Mouse (Mus musculus) 3T3-L1 (cell line): Measurements from ENCODE around the gene Alk.
A peak's percentile ranks its signal among the peaks of the same experiment; 100 is the strongest.

Experiments used
- DNase-seq: peaks from one replicate; pipeline ENCODE4 v3.0.0-alpha.2; 2015; ENCODE audit warnings: low read depth, low spot score

Alk gene

DNA sequence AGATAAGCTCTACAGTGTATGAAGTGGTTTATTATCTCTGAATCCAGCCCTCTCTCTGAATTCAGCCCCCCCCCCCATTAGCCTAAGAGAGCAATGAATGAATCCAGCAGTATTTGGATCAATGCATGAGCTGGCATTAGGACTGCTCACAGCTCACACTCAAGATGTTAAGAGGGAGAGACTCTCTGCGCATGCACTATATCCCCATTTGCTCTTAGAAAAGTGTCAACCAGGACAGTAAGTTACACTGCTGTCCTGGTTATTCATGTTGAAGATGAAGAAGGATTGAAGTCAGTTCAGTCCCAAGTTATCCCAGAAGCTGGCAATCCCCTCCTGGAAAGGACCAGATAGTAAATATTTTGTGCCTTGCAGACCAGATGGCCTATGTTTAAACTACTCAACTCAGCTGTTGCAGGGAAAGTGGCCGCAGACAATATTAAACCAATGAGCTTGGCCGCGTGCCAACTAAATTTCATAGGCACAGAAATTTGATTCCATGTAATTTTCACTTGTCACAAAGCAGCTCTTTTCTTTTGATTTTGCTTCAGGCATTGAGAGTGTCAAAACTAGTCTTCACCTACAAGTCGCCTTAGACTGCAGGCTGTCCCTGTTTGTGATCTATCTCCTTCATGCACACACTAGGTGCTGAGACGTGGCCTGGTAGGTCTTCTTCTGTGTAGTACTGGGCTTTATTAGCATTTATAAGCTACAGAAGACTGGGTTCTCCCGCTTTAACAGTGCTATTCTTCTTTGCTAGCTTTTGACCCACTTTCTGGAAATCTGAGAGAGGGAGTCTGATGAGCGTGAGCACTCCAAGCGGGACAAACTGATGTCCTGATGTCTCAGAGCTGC lies 339.0 kb downstream of the Alk start:
- no peak for DNase-seq

DNA sequence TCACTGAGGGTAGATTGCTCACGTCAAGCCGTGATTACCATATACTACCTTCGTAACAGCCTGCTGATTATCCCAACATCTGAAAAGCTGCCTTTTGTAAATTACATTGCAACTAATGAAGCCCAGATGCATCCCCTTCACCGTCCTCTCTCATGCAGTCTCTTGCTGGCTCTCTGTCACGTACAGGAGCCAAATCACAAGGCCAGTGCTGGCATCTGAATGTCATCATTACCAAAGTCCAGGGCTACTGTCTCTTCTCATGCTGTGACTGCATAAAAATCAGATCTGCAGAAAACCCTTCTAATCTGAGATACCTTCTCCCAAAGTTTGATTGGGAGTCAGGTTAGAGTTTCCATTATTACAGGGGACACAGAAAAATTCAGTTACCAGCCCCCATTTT lies 351.0 kb downstream of the Alk start:
- DNase-seq = no peak

GRCm38 (mm10) chr17:72251554-72251953 lies 352.9 kb downstream of the Alk start:
- peak; percentile 37 for DNase-seq

- no peak for DNase-seq
Measured at GRCm38 (mm10) chr17:72250482-72251405, 353.7 kb downstream of the Alk start.

- DNase-seq = peak; percentile 49
Measured at GRCm38 (mm10) chr17:72242036-72242435, 362.4 kb downstream of the Alk start.

GRCm38 (mm10) chr17:72237315-72237714 lies 367.1 kb downstream of the Alk start:
- DNase-seq = peak; percentile 35

DNA sequence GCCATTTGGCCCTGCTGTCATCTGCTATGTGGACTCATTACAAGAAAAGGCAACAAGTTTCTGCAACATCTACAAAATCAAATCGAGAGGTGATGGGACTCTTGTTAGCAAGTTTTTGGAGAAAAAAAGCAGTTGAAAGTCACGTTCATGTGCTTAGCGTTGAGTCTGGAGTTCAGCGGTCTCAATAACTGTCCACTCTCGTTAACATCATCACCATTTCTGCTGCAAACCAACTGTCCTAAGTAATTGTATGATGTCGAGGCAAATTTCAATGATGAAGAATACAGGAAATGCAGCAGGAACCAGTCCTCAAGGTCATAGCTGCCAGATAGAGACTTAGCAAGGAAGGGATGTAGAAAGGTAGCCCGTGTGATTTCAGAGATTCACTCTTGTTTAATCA lies 373.5 kb downstream of the Alk start:
- DNase-seq = no peak

GRCm38 (mm10) chr17:72218816-72219215 lies 385.6 kb downstream of the Alk start:
- no peak for DNase-seq

GRCm38 (mm10) chr17:72197576-72197975 lies 406.9 kb downstream of the Alk start:
- peak; percentile 27 for DNase-seq

GRCm38 (mm10) chr17:72194976-72195650 lies 409.3 kb downstream of the Alk start:
- DNase-seq = no peak

- DNase-seq = no peak
Measured at GRCm38 (mm10) chr17:72190536-72190935, 413.9 kb downstream of the Alk start.

- no peak for DNase-seq
Measured at GRCm38 (mm10) chr17:72187026-72187425, 417.4 kb downstream of the Alk start.

DNA sequence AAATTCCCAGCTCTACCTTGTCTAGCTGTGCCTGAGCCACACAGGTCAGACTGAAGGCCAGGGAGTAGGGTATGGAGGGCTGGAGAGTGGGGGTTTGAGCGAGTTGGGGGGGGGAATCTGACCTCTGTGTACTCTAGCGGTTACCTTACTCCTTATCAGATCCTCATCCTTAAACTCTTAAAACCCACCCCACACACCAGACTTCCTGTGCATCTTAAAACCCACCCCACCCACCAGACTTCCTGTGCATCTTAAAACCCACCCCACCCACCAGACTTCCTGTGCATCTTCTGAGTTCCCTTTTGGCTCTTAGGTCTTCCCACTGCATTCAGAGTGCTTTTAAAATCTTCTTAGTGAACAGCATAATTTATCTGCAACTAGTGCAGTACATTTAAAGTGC lies 422.0 kb downstream of the Alk start:
- DNase-seq = no peak

DNA sequence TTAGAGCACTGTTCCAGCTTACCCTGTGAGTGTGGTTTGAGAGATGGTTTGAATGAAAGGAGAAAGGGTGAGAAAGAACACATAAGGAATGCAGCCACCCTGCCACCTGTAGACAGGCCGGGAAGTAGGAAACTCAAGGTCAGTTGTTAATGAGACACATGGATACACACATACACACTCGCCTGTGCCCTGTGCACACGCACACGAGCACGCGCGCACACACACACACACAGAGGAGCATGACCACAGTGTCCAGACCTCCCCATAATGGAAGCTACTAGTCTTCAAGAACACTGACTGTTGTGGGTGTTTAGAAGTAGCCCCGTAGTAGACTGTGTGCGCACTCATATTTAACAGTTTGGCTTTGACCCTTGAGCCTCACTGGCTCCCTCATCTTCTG lies 424.2 kb downstream of the Alk start:
- no peak for DNase-seq

DNA sequence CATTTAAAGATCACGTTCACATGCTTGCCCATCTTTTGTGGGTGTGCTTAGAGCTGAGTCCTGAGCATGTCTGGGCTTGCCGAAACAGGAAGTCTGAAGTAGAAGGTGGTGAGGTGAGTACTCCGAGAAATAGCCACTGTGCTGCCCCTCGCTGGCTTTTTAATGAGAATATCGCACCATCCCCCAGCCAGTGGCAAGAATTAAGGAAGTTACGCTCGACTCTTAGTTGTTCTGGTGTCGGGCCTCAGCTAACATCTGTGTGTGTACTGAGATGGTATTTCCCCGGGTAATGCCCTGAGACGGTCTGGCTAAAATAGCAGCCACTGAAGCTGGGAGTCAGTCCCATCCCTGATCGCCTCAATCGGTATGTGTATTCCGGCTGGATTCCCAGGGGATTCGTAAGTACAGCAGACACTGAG lies 424.7 kb downstream of the Alk start:
- no peak for DNase-seq

DNA sequence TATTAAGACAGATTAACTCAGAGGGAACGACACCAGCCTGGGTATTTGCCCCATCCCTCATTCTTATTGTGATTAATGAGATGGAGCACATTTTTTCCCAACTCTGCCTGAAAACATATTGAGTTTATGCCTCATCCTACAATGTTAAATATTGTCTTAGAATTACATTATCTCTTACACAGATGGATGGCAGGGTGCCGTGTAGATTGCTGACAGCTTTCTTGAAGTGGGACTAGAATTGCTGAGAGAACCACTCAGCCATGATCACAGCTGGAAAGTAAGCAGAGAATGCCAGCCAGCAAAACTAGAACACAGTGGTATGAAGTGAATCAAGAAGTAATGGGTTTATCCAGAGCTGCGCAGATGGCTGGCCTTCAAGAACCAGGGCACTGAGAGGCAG lies 430.6 kb downstream of the Alk start:
- no peak for DNase-seq

DNA sequence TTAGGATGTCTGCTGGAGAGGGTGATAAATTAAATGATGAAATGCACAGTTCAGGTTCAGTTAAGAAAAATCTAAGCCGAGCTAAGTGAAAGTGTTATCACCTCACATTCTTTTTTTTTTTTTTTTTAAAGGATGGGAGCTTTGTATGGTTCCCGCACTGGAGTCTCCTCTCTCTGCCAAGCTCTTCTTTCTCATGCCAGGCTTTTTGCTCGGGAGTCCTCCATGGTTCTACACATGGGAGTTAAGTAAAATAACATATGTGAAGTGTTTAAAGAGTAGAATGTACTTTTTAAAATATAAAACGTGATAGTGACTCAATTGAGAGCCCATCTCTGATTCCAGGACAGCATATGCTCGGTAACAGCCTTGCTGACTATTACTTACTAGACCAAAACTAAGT lies 436.3 kb downstream of the Alk start:
- no peak for DNase-seq

DNA sequence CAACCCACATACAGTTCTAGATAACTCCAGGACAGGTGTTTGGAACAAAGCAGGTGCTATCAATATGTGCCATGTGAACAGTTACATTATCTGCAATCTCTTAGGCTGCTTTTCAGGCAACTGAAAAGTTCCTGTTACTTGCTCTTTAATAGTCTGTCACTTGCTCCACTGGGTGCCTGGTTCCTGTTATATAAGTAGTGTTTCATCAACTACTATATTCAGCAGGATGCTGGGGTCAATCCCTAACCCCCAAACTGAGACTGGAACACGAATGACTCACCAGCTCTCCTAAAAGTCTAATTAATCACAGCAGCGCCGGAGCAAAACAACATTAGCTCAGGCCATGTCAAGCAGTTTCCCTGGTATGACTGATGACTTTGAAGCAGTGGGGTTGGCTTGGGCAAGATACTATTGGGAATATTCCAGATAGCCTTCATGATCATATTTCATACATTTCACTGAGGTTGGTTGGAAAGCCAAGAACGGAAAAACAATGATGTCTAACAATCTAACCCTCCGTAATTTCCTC lies 445.5 kb downstream of the Alk start:
- peak; percentile 88 for DNase-seq

DNA sequence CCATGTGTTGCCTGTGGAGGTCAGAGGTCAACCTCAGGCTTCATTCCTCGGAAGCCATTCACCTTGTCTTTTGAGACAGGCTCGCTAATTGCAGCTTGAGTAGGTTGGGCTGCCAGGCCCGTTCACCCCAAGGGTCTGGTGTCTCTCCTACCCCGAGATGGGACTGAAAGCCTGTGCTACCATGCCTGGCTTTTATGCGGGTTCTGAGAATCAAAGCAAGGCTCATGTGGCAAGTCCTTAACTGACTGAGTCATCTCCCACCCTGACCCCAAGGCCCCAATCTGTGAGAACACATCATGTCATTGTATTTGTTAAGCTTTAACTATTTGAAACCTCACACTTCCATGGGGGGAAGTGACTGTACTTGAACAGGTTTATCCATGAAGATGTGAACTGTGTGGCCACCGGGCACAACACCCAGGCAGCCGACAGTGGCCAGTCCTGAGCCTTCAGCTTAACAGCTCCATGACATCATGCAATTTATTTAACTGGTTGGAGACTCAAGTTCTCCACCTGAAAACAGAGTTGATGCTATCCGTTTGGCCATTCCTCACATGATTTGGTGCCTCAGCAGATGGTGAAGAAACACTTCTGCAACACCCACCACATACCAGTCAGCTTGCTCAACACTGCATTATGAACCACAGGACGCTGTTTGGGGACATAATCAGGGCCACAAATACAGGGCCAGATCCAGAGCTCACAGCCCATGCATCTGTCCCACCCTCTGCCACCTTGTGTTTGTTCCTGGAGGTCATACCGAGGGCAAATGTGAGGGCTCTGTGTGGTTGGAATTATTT lies 446.4 kb downstream of the Alk start:
- DNase-seq = peak; percentile 71

- no peak for DNase-seq
Measured at GRCm38 (mm10) chr17:72153038-72153437, 451.4 kb downstream of the Alk start.
